Mouse (Mus musculus): ENCODE data around the gene Bnc2.

- TF ChIP-seq CTCF (IDR thresholded peaks at IDR 0.05; ENCODE audit: low read depth, low read length) (no peak), TAL1 (conservative IDR thresholded peaks at IDR 0.05; ENCODE audit: low read depth, low read length) (no peak), GATA1 (IDR thresholded peaks at IDR 0.05; ENCODE audit: borderline replicate concordance, low read length) (no peak), POLR2AphosphoS5 (IDR thresholded peaks at IDR 0.05; ENCODE audit: insufficient replicate concordance, low read depth, low read length) (no peak)
Observed at GRCm38 (mm10) chr4:84566123-84566522, 109.0 kb downstream of the Bnc2 start.

Measured in G1E (cell line).